In genomic region chr10:87513052-87513451, GRCm38 (mm10) we compare ENCODE assay signal across 18 mouse cellular contexts. TPM values are rescaled to one million over a fixed set of nuclear protein-coding genes. Genes with fewer than 3 reads are reported as not detected.
DNase-seq lines count a peak whose midpoint lies in the region; ATAC-seq and TF ChIP-seq lines count a peak whose summit lies in the region.
"Had no signal": no experiment of that assay in that cellular context is flagged by ENCODE, and none has a peak within 500 bp of the region (broad histone marks: within the 10 kb centered on the region; RNA-seq: fewer than 3 reads in every experiment).

No protein-coding gene starts in this region.

- peak; percentile 16; the same call in 1 of the 2 replicates for TF ChIP-seq CTCF in forebrain, postnatal 0 days (IDR thresholded peaks at IDR 0.05; ENCODE audit: low read depth)

- ATAC-seq in forebrain, postnatal 0 days, result no peak
- no peak for ATAC-seq in forebrain, embryonic 13.5 days
- ATAC-seq in liver, embryonic 12.5 days, result peak; percentile 27; the same call in 1 of the 2 replicates
- peak; percentile 42; the same call in 1 of the 2 replicates for ATAC-seq in common myeloid progenitor, adult 5-6 weeks (replicated peaks; ENCODE audit: low read depth, poor library complexity, severe bottlenecking)
- peak; percentile 47 for ATAC-seq in liver, embryonic 15.5 days (ENCODE audit: insufficient read depth)
- ATAC-seq: midbrain, embryonic 16.5 days had no signal

- no peak overlapping the region for H3K4me3 ChIP-seq in forebrain, postnatal 0 days (ENCODE audit: low read depth, low read length)
- no peak overlapping the region for H3K4me3 ChIP-seq in forebrain, embryonic 13.5 days
- H3K4me3 ChIP-seq in liver, embryonic 12.5 days, result no peak overlapping the region
- no peak overlapping the region for H3K4me3 ChIP-seq in liver, embryonic 15.5 days (replicated peaks)
- H3K4me3 ChIP-seq: liver, embryonic 13.5 days; neural tube, embryonic 15.5 days had no signal

- H3K36me3 ChIP-seq in forebrain, postnatal 0 days (ENCODE audit: insufficient read depth), result no peaks in the 10 kb centered on the region
- H3K36me3 ChIP-seq in forebrain, embryonic 13.5 days (ENCODE audit: poor library complexity, severe bottlenecking), result no peaks in the 10 kb centered on the region
- H3K36me3 ChIP-seq in liver, embryonic 12.5 days, result no peaks in the 10 kb centered on the region
- H3K36me3 ChIP-seq in liver, embryonic 15.5 days (replicated peaks), result no peaks in the 10 kb centered on the region
- H3K36me3 ChIP-seq: liver, embryonic 13.5 days; neural tube, embryonic 15.5 days had no signal

- H3K27me3 ChIP-seq in forebrain, postnatal 0 days (ENCODE audit: insufficient read depth, low read length), result no peaks in the 10 kb centered on the region
- no peaks in the 10 kb centered on the region for H3K27me3 ChIP-seq in forebrain, embryonic 13.5 days
- no peaks in the 10 kb centered on the region for H3K27me3 ChIP-seq in liver, embryonic 12.5 days (replicated peaks)
- H3K27me3 ChIP-seq in liver, embryonic 15.5 days, result no peaks in the 10 kb centered on the region
- H3K27me3 ChIP-seq: liver, embryonic 13.5 days; neural tube, embryonic 15.5 days had no signal

- H3K4me1 ChIP-seq in forebrain, postnatal 0 days (ENCODE audit: insufficient read depth), result no peaks in the 10 kb centered on the region
- H3K4me1 ChIP-seq in forebrain, embryonic 13.5 days, result no peaks in the 10 kb centered on the region
- H3K4me1 ChIP-seq in liver, embryonic 12.5 days, result no peaks in the 10 kb centered on the region
- H3K4me1 ChIP-seq in liver, embryonic 15.5 days (replicated peaks), result no peaks in the 10 kb centered on the region
- H3K4me1 ChIP-seq: liver, embryonic 13.5 days; neural tube, embryonic 15.5 days had no signal

- H3K27ac ChIP-seq in forebrain, postnatal 0 days (ENCODE audit: low read depth, low read length), result no peak overlapping the region
- no peak overlapping the region for H3K27ac ChIP-seq in forebrain, embryonic 13.5 days
- H3K27ac ChIP-seq in liver, embryonic 12.5 days, result no peak overlapping the region
- no peak overlapping the region for H3K27ac ChIP-seq in liver, embryonic 15.5 days (replicated peaks)
- H3K27ac ChIP-seq: liver, embryonic 13.5 days; neural tube, embryonic 15.5 days had no signal

- H3K4me2 ChIP-seq in forebrain, postnatal 0 days (ENCODE audit: low read depth), result no peak overlapping the region
- no peak overlapping the region for H3K4me2 ChIP-seq in forebrain, embryonic 13.5 days
- H3K4me2 ChIP-seq in liver, embryonic 12.5 days, result no peak overlapping the region
- H3K4me2 ChIP-seq in liver, embryonic 15.5 days, result no peak overlapping the region
- H3K4me2 ChIP-seq: liver, embryonic 13.5 days; neural tube, embryonic 15.5 days had no signal

- no peaks in the 10 kb centered on the region for H3K9me3 ChIP-seq in forebrain, postnatal 0 days (ENCODE audit: low read length)
- no peaks in the 10 kb centered on the region for H3K9me3 ChIP-seq in forebrain, embryonic 13.5 days (replicated peaks)
- H3K9me3 ChIP-seq in liver, embryonic 12.5 days (replicated peaks), result no peaks in the 10 kb centered on the region
- H3K9me3 ChIP-seq in liver, embryonic 15.5 days (replicated peaks), result no peaks in the 10 kb centered on the region
- H3K9me3 ChIP-seq: liver, embryonic 13.5 days; neural tube, embryonic 15.5 days had no signal

- no peak overlapping the region for H3K9ac ChIP-seq in forebrain, postnatal 0 days
- H3K9ac ChIP-seq in forebrain, embryonic 13.5 days, result no peak overlapping the region
- H3K9ac ChIP-seq in liver, embryonic 12.5 days, result no peak overlapping the region
- no peak overlapping the region for H3K9ac ChIP-seq in liver, embryonic 15.5 days
- H3K9ac ChIP-seq: liver, embryonic 13.5 days; neural tube, embryonic 15.5 days had no signal

- no peak for DNase-seq in forebrain, postnatal 0 days
- DNase-seq in liver, result no peak
- DNase-seq in cerebellum, adult 9-11 months, result no peak
- DNase-seq in lung, postnatal 10 days, result no peak
- DNase-seq: cerebellum, adult 8-10 months; liver, embryonic 13.5 days; thymus, adult 18-20 months had no signal

RNA-seq across cellular contexts. Expression of gene Pah, which starts 8.5 kb away (rescaled TPM):
- total RNA-seq in forebrain, postnatal 0 days (2014; rRNA removed), result not detected in 2 replicates
- polyA plus RNA-seq in forebrain, postnatal 0 days (2015; fragmentation: Nextera tagmentation; extraction: Ambion mirVana), result 0.14 and 0.22 TPM in 2 replicates
- not detected in 2 replicates for polyA plus RNA-seq in forebrain, embryonic 13.5 days (2015; fragmentation: Nextera tagmentation; extraction: Ambion mirVana)
- 12.0 and 13.4 TPM in 2 replicates for polyA plus RNA-seq in liver, embryonic 12.5 days (2016; fragmentation: Nextera tagmentation; extraction: Ambion mirVana)
- total RNA-seq in common myeloid progenitor, adult 5-6 weeks (2017), result not detected in 2 replicates
- polyA plus RNA-seq in liver, embryonic 15.5 days (2015; fragmentation: Nextera tagmentation; extraction: Ambion mirVana), result 44.8 and 45.4 TPM in 2 replicates
- total RNA-seq: granulocyte monocyte progenitor cell, adult 5-6 weeks; layer of hippocampus, postnatal 10 days had no signal
- polyA plus RNA-seq: embryonic facial prominence, embryonic 14.5 days; neural tube, embryonic 15.5 days; small intestine, adult 2 months had no signal

RNA-seq across cellular contexts. Expression of gene Ascl1, which starts 19.6 kb away (rescaled TPM):
- total RNA-seq in forebrain, postnatal 0 days (2014; rRNA removed), result 19.5 and 25.1 TPM in 2 replicates
- polyA plus RNA-seq in forebrain, postnatal 0 days (2015; fragmentation: Nextera tagmentation; extraction: Ambion mirVana), result 4.7 and 5.6 TPM in 2 replicates
- 32.1 and 33.9 TPM in 2 replicates for polyA plus RNA-seq in forebrain, embryonic 13.5 days (2015; fragmentation: Nextera tagmentation; extraction: Ambion mirVana)
- 0.29 and 0.33 TPM in 2 replicates for polyA plus RNA-seq in liver, embryonic 12.5 days (2016; fragmentation: Nextera tagmentation; extraction: Ambion mirVana)
- not detected in 2 replicates for total RNA-seq in common myeloid progenitor, adult 5-6 weeks (2017)
- polyA plus RNA-seq in liver, embryonic 15.5 days (2015; fragmentation: Nextera tagmentation; extraction: Ambion mirVana), result 0.03 TPM in 1 of 2 replicates, not detected in the other
- total RNA-seq: granulocyte monocyte progenitor cell, adult 5-6 weeks; heart, postnatal 25 days had no signal
- polyA plus RNA-seq: liver, embryonic 13.5 days had no signal

Comparison
In these comparisons a context has a peak if more than half of its experiments do, and no peak if none do; other contexts are left out.
1. ATAC-seq: peak in liver, embryonic 12.5 days (single experiment), common myeloid progenitor, adult 5-6 weeks (single experiment) and liver, embryonic 15.5 days (single experiment); none in forebrain, postnatal 0 days (single experiment) and forebrain, embryonic 13.5 days (single experiment).
2. RNA of gene Pah, which starts 8.5 kb away (polyA plus RNA-seq): 44.8 to 45.4 TPM in liver, embryonic 15.5 days and 12.0 to 13.4 TPM in liver, embryonic 12.5 days; 0.14 to 0.22 TPM in forebrain, postnatal 0 days and not detected in forebrain, embryonic 13.5 days; every median in the first group is over 10 times any median in the second.